Mouse (Mus musculus) layer of hippocampus, postnatal 10 days (tissue): ENCODE measurements around the gene Gm13693. TPM values are rescaled to one million over a fixed set of nuclear protein-coding genes. Genes with fewer than 3 reads are reported as not detected.
"Not testable (repeated sequence)": the region's sequence is repeated elsewhere in the genome, so short reads cannot be mapped to it uniquely, and the experiment has no call there.

Experiments used
- DNase-seq, 2 experiments: peaks; one replicate each; pipeline ENCODE4 v3.0.0; 2021; ENCODE audit warnings: low spot score in 2 of 2
- long read RNA-seq: library from polyadenylated mRNA; stranded (forward); transcript quantifications from one replicate; pipeline ENCODE4 v2.0.0, GENCODE M21; 2023
- total RNA-seq, 2 experiments: library from RNA; stranded (reverse); gene quantifications; 2 replicates each; pipeline ENCODE4 v1.2.3; 2021

The Gm13693 gene
- 1 to 10 TPM; 1.4 to 1.7 TPM for total RNA-seq
- long read RNA-seq, result 0 reads

DNA sequence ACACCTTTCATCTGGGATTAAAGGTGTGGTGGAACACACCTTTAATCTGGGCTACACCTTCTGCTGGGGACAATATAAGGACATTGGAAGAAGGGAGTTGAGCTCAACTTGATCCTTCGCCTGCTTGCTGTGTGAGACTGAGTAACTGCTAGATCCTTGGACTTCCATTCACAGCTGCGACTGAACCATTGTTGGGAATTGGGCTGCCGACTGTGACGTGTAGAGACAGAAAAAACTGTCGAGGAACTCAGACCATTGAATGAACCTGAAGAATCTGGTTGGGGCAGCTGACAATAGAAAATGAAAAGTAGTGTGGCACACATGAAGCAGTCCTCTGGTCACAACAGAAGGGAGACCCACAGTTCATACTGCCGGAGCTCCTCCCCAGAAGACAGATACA lies at the start of gene Gm13693:
TSS of gene Gm13693 (plus strand) at position 301 of the 400 bp plus-strand sequence.
- not testable (repeated sequence) for DNase-seq

DNA sequence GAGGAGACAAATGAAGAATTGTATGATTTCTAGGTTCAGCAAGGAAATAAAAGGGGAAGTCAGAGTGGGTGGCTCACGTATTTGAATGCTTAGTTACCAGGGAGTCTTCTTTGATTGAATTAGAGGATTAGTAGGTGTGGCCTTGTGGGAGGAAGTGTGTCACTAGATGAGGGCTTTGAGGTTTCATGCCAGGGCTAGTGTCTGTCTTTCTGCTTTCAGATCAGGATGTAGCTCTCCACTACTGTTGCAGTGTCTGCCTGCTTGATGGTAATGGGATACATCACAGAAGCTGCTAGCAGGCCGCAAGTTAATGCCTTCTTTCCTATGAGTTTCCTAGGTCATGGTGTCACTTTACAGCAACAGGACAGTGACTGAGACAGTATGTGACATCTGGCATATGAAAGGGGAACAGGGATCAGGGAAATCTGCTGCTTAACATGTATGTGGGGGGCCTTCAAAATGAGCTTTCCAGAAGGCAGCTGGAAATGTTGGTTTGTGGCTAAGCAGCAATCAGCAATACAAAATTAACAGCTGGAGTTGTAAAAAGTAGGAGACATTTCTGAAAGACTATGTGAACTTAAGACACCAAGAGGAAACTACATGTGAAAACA lies 31.7 kb upstream of the Gm13693 start:
- no peak for DNase-seq

DNA sequence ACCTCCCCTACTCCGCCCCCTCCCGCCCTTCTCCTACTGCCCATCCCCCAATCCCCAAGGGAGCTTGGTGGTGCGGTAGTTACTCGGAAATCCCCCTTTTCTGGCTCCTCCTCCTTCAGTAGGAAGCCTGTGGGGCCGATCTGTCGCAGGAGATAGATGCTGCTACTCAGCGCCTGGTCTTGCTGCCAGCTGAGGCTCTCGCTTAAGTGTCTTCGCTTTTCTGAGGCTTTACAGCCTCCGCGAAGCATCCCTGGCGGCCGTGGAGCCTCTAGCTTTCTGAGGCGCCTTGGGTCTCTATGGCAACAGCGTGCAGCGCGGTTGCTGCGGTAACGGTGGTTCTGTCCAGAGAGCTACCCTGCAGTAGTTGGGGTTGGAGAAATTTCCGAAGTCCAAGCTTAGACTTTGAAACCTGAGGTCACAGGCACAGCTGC lies 20.4 kb upstream of the Gm13693 start, which contains the start of gene Zswim2:
TSS of gene Zswim2 (minus strand) at position 298 of the 431 bp plus-strand sequence.
- peak; percentile 73 to 79 for DNase-seq

DNA sequence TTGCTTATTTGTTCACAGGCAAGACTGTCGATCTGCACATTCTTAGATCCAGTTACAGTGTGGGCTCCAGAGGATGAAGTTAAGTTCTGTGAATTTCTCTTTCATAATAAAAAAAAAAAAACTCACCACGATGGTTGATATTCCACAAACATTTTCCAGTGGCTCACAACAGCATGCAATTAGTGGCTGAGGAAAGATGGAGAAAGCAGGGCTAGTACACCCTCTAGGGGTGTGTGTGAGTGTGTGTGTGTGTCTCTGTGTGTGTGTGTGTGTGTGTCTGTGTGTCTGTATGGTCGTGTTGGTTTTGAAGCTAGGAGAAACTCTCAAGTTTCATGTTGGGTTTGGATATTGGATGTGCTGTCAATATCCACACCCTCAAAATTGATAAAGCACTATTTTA lies 19.9 kb upstream of the Gm13693 start:
- no peak for DNase-seq

DNA sequence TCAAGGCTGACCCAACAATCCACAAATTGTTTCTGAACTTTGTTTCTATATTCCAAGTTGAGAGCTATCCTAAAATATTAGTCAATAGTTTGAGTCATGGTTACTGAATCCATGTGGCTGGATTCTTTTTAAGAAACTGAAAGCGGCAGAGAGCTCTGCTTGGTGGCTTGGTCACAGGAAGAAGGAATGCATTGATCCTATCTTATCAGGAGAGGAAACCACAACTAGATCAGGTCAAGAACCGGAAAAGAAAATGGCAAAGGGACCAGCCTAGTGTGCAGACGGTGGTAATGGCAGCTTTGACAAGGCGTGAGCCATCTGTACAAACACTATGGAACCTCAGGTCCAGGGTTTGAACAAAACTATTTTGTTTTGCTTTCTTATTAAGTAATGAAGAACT lies 19.5 kb upstream of the Gm13693 start:
- DNase-seq, result no peak

DNA sequence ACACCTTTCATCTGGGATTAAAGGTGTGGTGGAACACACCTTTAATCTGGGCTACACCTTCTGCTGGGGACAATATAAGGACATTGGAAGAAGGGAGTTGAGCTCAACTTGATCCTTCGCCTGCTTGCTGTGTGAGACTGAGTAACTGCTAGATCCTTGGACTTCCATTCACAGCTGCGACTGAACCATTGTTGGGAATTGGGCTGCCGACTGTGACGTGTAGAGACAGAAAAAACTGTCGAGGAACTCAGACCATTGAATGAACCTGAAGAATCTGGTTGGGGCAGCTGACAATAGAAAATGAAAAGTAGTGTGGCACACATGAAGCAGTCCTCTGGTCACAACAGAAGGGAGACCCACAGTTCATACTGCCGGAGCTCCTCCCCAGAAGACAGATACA lies 5.9 kb upstream of the Gm13693 start, which contains the start of gene Gm13698:
TSS of gene Gm13698 (plus strand) at position 301 of the 400 bp plus-strand sequence.
- not testable (repeated sequence) for DNase-seq

DNA sequence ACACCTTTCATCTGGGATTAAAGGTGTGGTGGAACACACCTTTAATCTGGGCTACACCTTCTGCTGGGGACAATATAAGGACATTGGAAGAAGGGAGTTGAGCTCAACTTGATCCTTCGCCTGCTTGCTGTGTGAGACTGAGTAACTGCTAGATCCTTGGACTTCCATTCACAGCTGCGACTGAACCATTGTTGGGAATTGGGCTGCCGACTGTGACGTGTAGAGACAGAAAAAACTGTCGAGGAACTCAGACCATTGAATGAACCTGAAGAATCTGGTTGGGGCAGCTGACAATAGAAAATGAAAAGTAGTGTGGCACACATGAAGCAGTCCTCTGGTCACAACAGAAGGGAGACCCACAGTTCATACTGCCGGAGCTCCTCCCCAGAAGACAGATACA lies 5.7 kb downstream of the Gm13693 start, which contains the start of gene Gm13695:
TSS of gene Gm13695 (plus strand) at position 301 of the 400 bp plus-strand sequence.
- not testable (repeated sequence) for DNase-seq

DNA sequence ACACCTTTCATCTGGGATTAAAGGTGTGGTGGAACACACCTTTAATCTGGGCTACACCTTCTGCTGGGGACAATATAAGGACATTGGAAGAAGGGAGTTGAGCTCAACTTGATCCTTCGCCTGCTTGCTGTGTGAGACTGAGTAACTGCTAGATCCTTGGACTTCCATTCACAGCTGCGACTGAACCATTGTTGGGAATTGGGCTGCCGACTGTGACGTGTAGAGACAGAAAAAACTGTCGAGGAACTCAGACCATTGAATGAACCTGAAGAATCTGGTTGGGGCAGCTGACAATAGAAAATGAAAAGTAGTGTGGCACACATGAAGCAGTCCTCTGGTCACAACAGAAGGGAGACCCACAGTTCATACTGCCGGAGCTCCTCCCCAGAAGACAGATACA lies 11.5 kb downstream of the Gm13693 start, which contains the start of gene Gm13696:
TSS of gene Gm13696 (plus strand) at position 301 of the 400 bp plus-strand sequence.
- not testable (repeated sequence) for DNase-seq

DNA sequence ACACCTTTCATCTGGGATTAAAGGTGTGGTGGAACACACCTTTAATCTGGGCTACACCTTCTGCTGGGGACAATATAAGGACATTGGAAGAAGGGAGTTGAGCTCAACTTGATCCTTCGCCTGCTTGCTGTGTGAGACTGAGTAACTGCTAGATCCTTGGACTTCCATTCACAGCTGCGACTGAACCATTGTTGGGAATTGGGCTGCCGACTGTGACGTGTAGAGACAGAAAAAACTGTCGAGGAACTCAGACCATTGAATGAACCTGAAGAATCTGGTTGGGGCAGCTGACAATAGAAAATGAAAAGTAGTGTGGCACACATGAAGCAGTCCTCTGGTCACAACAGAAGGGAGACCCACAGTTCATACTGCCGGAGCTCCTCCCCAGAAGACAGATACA lies 17.3 kb downstream of the Gm13693 start, which contains the start of gene Gm13694:
TSS of gene Gm13694 (plus strand) at position 301 of the 400 bp plus-strand sequence.
- DNase-seq, result not testable (repeated sequence)

DNA sequence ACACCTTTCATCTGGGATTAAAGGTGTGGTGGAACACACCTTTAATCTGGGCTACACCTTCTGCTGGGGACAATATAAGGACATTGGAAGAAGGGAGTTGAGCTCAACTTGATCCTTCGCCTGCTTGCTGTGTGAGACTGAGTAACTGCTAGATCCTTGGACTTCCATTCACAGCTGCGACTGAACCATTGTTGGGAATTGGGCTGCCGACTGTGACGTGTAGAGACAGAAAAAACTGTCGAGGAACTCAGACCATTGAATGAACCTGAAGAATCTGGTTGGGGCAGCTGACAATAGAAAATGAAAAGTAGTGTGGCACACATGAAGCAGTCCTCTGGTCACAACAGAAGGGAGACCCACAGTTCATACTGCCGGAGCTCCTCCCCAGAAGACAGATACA lies 23.1 kb downstream of the Gm13693 start, which contains the start of gene Gm13697:
TSS of gene Gm13697 (plus strand) at position 301 of the 400 bp plus-strand sequence.
- DNase-seq, result not testable (repeated sequence)

DNA sequence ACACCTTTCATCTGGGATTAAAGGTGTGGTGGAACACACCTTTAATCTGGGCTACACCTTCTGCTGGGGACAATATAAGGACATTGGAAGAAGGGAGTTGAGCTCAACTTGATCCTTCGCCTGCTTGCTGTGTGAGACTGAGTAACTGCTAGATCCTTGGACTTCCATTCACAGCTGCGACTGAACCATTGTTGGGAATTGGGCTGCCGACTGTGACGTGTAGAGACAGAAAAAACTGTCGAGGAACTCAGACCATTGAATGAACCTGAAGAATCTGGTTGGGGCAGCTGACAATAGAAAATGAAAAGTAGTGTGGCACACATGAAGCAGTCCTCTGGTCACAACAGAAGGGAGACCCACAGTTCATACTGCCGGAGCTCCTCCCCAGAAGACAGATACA lies 28.9 kb downstream of the Gm13693 start, which contains the start of gene Gm13691:
TSS of gene Gm13691 (plus strand) at position 301 of the 400 bp plus-strand sequence.
- DNase-seq, result not testable (repeated sequence)

DNA sequence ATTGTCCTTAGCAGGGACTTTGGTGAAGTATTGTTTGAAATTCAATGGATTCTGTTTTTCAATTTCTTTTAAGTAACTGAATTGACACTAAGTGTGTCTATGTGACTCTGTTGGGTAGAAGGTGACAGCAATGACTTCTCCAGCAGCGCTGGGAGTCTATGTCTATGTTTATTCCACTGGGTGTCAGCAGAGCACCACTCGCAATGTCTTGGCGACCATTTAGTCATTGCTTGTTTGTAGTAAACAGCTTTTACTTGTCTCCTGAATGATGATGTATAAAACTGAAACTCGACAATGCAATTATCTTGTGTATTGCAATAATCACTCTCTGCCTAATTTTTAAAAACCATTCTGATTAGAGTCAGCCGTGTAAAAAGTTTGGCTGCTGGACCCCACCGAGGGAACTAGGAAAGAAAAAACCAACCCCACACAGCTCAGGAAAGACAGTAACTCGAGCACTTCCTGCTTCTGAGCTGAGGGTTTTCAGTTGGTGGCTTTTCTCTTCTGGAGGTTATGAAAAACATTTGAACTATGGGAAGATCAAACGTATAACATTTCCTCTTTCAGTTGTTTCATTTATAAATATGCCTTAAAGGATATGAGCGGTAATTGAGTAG lies 32.4 kb downstream of the Gm13693 start:
- DNase-seq, result peak in 1 of 2 experiments; percentile 14

DNA sequence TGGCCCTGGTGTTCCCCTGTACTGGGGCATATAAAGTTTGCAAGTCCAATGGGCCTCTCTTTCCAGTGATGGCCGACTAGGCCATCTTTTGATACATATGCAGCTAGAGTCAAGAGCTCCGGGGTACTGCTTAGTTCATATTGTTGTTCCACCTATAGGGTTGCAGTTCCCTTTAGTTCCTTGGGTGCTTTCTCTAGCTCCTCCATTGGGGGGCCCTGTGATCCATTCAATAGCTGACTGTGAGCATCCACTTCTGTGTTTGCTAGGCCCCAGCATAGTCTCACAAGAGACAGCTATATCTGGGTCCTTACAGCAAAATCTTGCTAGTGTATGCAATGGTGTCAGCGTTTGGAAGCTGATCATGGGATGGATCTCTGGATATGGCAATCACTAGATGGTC lies 33.2 kb downstream of the Gm13693 start:
- DNase-seq, result not testable (repeated sequence)

DNA sequence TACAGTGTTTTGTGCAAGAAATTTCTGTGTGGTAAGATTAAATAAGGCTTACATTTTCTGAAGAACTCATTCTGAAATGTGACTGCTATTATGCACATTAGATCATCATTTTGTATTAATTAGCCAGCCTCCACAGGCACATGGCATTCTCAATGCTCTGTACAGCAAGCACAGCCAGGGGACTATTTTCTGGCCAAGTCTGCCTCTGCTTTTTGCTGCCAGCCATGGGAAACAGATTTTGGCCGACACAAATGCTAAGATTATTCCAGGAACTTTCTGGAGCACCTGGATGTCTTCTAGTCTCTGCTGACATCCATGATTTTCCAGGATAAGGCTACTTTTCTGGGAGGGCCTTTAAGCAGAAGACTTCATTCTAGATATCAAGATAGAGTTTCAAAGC lies 47.6 kb downstream of the Gm13693 start:
- peak; percentile 26 to 48 for DNase-seq

DNA sequence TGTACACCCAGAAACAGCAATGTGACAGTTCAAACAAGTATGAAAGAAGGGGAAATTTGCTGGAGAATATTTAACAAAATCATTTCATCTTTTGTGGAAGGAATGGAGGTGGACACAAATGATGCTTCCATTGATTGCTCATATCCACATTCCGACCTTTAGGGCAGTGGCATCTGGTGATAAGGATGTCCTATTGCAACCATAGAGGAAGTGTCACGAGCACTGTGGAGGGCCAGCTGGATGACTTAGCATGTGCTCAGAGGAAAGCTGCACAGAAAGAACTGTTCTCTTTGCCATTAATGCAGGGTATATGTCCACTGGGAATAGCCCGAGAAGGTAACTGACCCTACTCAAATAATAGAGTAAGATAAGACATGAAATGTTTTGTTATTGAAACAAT lies 48.5 kb downstream of the Gm13693 start:
- DNase-seq, result no peak

Other genes starting within 250 kb of the Gm13693 start
- 10 to 100 TPM; 50.4 to 52.3 TPM for gene Itgav, start 237.1 kb upstream of the Gm13693 start, total RNA-seq
- 100 to 1,000 TPM; 174 to 201 TPM for gene Fam171b, start 148.9 kb upstream of the Gm13693 start, total RNA-seq
- gene Zswim2, start 20.3 kb upstream of the Gm13693 start, total RNA-seq, result not detected
- gene Gm13698, start 5.8 kb upstream of the Gm13693 start, total RNA-seq, result 1 to 10 TPM; 1.4 to 1.7 TPM
- 1 to 10 TPM in 1 of 2 experiments, not detected in 1; 1.4 TPM for gene Gm13695, start 5.8 kb downstream of the Gm13693 start, total RNA-seq
- gene Gm13696, start 11.6 kb downstream of the Gm13693 start, total RNA-seq, result 1 to 10 TPM; 1.4 to 1.7 TPM
- 1 to 10 TPM; 1.4 to 1.7 TPM for gene Gm13694, start 17.4 kb downstream of the Gm13693 start, total RNA-seq
- 1 to 10 TPM; 1.4 to 1.7 TPM for gene Gm13697, start 23.2 kb downstream of the Gm13693 start, total RNA-seq
- gene Gm13691, start 29.1 kb downstream of the Gm13693 start, total RNA-seq, result 1 to 10 TPM; 1.4 to 1.7 TPM